Mouse (Mus musculus) hindbrain, embryonic 16.5 days (tissue): ENCODE measurements around the gene Kcnrg. TPM values are rescaled to one million over a fixed set of nuclear protein-coding genes. Genes with fewer than 3 reads are reported as not detected.

Experiments used
- ATAC-seq: fragments of 200-750 bp; cut with Nextera tagmentation; 2 replicates; pipeline ENCODE4 v1.8.0; 2017; ENCODE audit warnings: moderate TSS enrichment, moderate library complexity
- H3K27ac ChIP-seq: fragments of 300-500 bp; sonication (generic); 2 replicates; pipeline ENCODE4 v1.5.1; 2014; ENCODE audit warnings: low read depth, mild to moderate bottlenecking, control low read depth, low read length, moderate library complexity
- H3K27me3 ChIP-seq: fragments of 300-500 bp; sonication (generic); replicated peaks from 2 replicates; pipeline ENCODE4 v1.6.1; 2014; ENCODE audit warnings: low read length; ENCODE audit not compliant: control insufficient read depth, insufficient read depth
- H3K36me3 ChIP-seq: fragments of 300-500 bp; sonication (generic); 2 replicates; pipeline ENCODE4 v1.6.1; 2014; ENCODE audit warnings: mild to moderate bottlenecking, low read length, moderate library complexity, mixed read lengths; ENCODE audit not compliant: control insufficient read depth, insufficient read depth
- H3K4me1 ChIP-seq: fragments of 300-500 bp; sonication (generic); 2 replicates; pipeline ENCODE4 v1.6.1; 2014; ENCODE audit warnings: low read depth, low read length; ENCODE audit not compliant: control insufficient read depth, insufficient read depth
- H3K4me2 ChIP-seq: fragments of 300-500 bp; sonication (generic); 2 replicates; pipeline ENCODE4 v1.6.1; 2014; ENCODE audit warnings: mild to moderate bottlenecking, low read length, control low read depth, moderate library complexity
- H3K4me3 ChIP-seq: fragments of 300-500 bp; sonication (generic); 2 replicates; pipeline ENCODE4 v1.5.1; 2014; ENCODE audit warnings: mild to moderate bottlenecking, low read length, control low read depth, moderate library complexity
- H3K9ac ChIP-seq: fragments of 300-500 bp; sonication (generic); 2 replicates; pipeline ENCODE4 v1.6.1; 2014; ENCODE audit warnings: low read depth, mild to moderate bottlenecking, control low read depth, low read length, moderate library complexity
- H3K9me3 ChIP-seq: fragments of 300-500 bp; sonication (generic); 2 replicates; pipeline ENCODE4 v1.6.1; 2014; ENCODE audit warnings: mild to moderate bottlenecking, low read length, moderate library complexity; ENCODE audit not compliant: control insufficient read depth
- WGBS: fragments of 180-500 bp; shearing (Covaris S2); extraction: QIAGEN DNeasy Blood & Tissue Kit; methylation state at CpG from one replicate; pipeline ENCODE4 v1.1.7; 2014; 5-methylcytosine and 5-hydroxymethylcytosine counted together
- polyA plus RNA-seq: library from polyadenylated mRNA; unstranded; fragments of >200 nt; fragmentation: Nextera tagmentation; extraction: Ambion mirVana; gene quantifications from 2 replicates; pipeline ENCODE4 v1.2.1, GENCODE M21; 2015

Kcnrg gene
- polyA plus RNA-seq, 1 experiment from 2014 or later: 2.6 TPM

DNA sequence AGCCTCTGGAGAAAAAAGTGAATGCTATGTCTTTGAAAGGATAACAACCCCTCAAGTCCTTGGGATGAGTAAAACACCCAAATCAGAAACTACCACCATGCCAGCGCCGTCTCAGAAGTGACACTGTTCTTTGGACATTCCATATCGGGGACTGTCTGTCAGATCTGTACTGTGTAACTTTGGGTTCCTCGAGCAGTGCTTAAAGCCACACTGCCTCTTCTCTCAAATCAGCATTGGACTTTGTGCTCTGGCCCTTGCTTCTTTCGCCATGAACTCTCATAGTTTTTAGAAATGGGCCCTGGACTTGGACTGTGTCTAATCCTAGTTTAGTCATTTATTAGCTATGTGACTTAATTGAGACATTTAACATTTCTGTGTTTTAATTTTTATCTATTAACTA, 4.5 kb downstream of the Kcnrg start:
- Histone ChIP-seq H3K4me2 (no peak overlapping the region), H3K9ac (no peak overlapping the region), H3K27me3 (no peaks in the 10 kb centered on the region), H3K27ac (no peak overlapping the region), H3K36me3 (peaks cover 8% of the 10 kb centered on the region), H3K4me3 (no peak overlapping the region), H3K4me1 (no peaks in the 10 kb centered on the region), H3K9me3 (no peaks in the 10 kb centered on the region; the same call in 1 of the 2 replicates)
- 92% methylated on average over 5 of the region's 5 CpGs for WGBS
- no peak for ATAC-seq

DNA sequence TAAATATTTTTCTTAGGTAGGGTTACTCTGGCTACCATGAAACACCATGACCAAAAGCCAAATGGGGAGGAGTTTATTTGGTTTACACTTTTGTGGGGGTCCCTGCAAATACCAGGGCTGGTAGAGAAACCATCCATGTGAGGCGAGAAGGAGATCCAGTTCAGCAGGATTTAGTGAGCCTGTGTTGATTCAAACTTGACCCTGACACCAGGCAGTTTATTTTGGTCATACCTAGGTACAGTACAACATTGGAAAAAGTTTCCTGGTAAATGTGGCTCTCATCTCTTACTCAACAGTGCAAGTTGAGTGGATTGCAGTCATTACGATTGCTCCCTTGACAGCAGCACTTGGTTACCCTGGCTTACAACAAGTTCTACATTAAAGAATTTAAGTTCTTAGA, 6.1 kb downstream of the Kcnrg start:
- ATAC-seq: no peak
- Histone ChIP-seq H3K9me3 (no peaks in the 10 kb centered on the region; the same call in 1 of the 2 replicates), H3K4me2 (no peak overlapping the region), H3K9ac (no peak overlapping the region), H3K27me3 (no peaks in the 10 kb centered on the region), H3K27ac (no peak overlapping the region), H3K4me3 (no peak overlapping the region), H3K36me3 (peaks cover 5% of the 10 kb centered on the region; the same call in 1 of the 2 replicates), H3K4me1 (no peaks in the 10 kb centered on the region)
- WGBS: 94% methylated on average over 2 of the region's 2 CpGs

DNA sequence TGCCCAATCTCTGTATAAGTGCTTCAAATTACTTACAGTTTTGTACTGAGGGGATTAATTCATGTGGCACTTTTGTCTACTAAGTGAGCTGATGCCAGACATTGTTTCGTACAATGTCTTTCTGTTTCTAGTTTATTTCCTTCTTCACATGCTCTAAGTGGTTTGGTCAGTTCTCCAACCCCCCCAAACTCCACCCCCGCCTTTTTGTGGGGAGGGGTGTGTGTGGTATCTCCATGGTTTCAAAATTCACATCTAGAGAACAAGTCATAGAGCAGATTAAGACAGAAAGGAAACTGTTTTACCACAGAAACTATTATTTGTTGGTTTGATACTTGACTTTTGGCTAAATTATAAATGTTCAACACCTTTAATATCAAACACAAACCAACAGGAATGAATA, 13.1 kb downstream of the Kcnrg start:
- Histone ChIP-seq H3K4me2 (no peak overlapping the region), H3K4me3 (no peak overlapping the region), H3K4me1 (no peaks in the 10 kb centered on the region), H3K36me3 (no peaks in the 10 kb centered on the region; the same call in 1 of the 2 replicates), H3K9ac (no peak overlapping the region), H3K9me3 (no peaks in the 10 kb centered on the region), H3K27me3 (no peaks in the 10 kb centered on the region), H3K27ac (no peak overlapping the region)
- WGBS: 91% methylated on average over 2 of the region's 2 CpGs
- ATAC-seq: no peak

DNA sequence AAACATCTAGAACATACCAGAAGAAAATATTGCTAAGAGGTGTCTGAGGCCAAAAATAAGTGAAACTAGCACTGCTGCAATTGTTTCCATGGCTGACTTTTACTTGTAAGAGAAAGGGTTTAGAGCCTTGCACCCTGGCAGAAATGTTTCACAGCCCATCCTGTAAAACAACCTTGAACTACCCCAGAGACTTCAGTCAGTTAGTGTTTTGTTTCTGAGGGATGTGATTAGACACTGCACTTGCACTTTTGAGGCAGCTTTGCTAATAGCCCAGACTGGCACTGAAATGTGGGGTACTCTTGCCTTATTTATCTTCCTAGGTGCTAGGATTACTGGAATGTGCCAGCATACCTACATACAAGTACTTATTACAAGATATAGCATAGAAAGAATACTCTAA, 28.7 kb downstream of the Kcnrg start:
- Histone ChIP-seq H3K4me2 (no peak overlapping the region), H3K9me3 (no peaks in the 10 kb centered on the region), H3K27me3 (no peaks in the 10 kb centered on the region), H3K9ac (no peak overlapping the region), H3K36me3 (no peaks in the 10 kb centered on the region), H3K4me1 (no peaks in the 10 kb centered on the region), H3K27ac (no peak overlapping the region), H3K4me3 (no peak overlapping the region)
- no peak for ATAC-seq

DNA sequence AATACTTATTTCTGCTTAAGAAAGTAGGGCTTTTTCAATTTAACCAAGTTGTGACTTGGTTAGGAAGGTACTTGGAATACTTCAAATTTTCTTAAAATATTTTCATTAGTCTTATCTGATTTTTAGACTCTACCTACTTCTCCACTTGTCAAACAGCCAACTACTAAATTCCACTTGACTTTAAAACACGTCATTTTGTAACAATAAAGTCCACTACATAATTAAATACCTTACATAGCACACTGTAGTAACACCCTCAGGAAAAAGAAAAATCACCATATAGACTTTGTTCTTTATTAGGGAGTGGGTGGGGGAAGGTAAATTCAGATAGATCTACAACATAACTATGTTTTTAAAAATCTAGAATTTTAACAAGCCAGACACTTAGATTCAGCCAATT, 35.4 kb downstream of the Kcnrg start:
- no peak for ATAC-seq
- Histone ChIP-seq H3K4me2 (no peak overlapping the region), H3K27ac (no peak overlapping the region), H3K9me3 (no peaks in the 10 kb centered on the region), H3K4me1 (no peaks in the 10 kb centered on the region), H3K9ac (no peak overlapping the region), H3K36me3 (no peaks in the 10 kb centered on the region), H3K27me3 (no peaks in the 10 kb centered on the region), H3K4me3 (no peak overlapping the region)
- 70% methylated on average over 1 of the region's 1 CpGs for WGBS

DNA sequence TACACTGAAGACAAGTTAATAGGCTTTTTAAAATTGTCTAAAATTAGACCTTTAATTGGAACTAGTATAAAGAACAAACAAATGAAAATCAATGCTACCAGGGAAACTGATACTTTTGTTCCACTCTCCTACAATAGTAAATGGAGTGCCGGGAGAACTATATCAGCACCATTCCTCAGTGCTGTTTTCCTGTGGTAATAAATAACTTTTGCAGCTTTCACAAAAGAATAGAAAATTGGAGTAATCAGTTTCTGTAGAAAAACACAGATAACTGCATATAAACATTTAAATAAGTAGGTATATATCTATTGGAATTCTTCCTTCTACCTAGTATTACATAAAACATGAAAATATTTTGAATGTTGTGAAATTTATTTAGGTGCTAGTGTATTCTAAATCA, 38.3 kb downstream of the Kcnrg start:
- Histone ChIP-seq H3K9ac (no peak overlapping the region), H3K27ac (no peak overlapping the region), H3K4me2 (no peak overlapping the region), H3K4me1 (no peaks in the 10 kb centered on the region), H3K9me3 (no peaks in the 10 kb centered on the region), H3K36me3 (no peaks in the 10 kb centered on the region), H3K4me3 (no peak overlapping the region), H3K27me3 (no peaks in the 10 kb centered on the region)
- ATAC-seq: no peak
- WGBS: 40% methylated on average over 1 of the region's 1 CpGs

DNA sequence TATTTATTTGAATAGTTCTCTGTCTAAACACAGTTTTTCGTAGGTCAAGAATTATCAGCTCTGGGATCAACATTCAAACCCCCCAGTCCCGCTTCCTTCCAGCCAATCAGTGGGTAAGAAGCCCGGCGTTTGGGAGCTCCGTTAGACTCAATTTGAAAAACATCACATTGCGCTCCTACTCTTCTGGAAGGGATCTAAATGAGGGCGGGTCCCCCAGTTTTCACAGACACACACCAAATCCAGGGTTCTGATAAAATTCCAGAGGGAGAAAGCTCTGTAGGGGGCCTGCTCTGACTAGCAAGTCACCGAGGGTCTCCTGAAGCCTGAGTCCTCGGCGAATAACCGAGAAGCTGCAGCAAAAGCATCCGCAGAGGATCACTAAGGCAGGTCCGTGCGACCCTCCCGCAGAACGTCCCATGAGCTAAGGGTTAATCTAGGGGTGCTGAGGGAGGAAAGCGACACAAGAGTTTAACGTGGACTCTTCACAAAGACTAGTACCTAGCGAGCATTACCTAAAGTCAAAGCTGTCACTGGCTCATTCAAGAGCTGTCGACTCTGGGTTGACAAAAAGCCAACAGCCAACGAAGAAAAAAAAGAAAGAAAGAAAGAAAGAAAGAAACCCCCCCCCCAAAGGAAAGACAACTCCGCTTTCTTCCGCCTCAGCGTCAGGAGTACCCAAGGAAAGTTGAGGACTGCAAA, 40.1 kb downstream of the Kcnrg start:
- no peaks in the 10 kb centered on the region for H3K4me1 ChIP-seq
- ATAC-seq: no peak
- no peaks in the 10 kb centered on the region for H3K27me3 ChIP-seq
- H3K36me3 ChIP-seq: no peaks in the 10 kb centered on the region
- H3K9me3 ChIP-seq: no peaks in the 10 kb centered on the region
- WGBS: 0% methylated on average over 24 of the region's 24 CpGs
- peak overlapping the region; percentile 78 for H3K4me3 ChIP-seq
- peak overlapping the region; percentile 59 for H3K4me2 ChIP-seq
- peak overlapping the region; percentile 80 for H3K27ac ChIP-seq
- H3K9ac ChIP-seq: peak overlapping the region; percentile 78

DNA sequence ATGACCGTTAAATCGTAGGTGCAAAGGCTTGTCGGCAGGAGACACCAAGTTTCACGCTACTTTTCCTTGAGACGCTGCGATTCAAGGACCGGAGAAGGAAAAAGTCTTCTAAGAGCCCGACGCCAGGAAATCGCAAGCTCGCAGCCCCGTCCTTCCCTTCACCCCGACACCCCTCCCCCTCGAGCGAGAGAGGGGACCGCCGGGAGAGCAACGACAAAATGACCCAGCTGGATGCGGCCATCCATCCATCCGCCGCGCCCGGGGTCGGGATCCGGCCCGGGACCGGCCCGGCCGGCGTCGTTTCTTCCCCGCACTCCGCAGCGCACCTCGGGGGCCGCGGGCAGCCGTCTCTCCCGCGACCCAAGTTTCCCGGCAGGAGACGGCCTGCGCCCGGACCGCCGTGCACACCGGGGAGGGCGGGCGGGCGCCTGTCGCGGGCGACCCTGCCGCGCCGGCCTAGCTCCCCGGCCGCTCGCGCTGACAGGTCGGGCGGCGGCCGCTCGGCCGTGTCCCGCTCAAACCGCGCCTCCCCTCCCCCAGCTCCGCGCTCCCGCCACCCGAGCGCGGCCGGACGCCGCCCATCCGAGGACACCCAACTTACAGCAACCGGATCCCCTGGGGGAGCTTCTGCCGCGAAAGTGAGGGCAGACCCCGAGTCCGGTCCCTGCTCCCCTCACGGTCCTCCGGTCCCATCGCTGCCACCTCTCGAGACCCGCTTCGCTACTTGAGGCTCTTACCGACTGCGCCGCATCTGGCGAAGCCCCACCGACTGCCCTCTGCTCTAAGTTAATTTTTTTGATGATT, 40.8 kb downstream of the Kcnrg start:
- Histone ChIP-seq H3K4me3 (peak overlapping the region; percentile 78), H3K4me1 (no peaks in the 10 kb centered on the region), H3K27me3 (no peaks in the 10 kb centered on the region)

DNA sequence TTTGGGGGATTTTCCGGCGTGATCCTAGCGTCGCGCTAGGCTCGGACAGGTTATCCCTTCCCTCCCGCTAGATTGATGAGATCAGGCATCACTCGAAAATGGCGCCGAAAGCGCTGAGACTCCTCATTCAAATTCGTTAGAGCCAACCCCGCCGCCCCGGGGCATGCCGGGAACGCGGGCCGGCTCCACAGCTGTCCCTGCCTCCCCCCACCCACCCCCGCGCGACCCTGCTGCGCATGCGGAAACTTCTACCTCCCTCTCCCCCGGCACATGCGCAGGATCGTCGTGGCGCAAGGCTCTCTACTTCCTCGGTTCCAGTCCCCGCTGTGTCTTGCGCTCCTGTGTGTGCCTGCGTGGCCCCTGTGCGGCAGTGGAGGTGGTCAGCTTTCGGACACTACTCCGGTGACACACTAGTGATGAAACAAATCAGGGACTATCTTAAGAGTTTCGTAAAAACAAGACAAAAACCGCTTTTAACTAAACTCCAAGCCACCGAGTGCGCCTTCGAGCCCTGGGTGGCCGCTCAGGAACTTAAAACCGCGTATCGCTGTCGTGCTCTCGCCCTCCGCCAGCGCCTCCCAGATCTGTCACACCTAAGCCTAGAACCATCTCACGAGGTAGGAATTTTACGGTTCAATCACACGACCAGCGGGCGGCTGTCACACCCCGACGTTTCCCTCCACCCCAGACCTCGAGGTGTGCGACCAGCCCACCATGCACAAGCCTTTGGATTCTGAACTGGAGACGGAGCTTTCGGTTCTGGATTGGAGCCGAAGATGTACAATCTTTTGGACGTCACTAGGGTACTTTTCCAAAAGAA, 41.6 kb downstream of the Kcnrg start:
- no peaks in the 10 kb centered on the region for H3K4me1 ChIP-seq
- peak overlapping the region; percentile 78 for H3K4me3 ChIP-seq
- ATAC-seq: peak; percentile 96
- H3K36me3 ChIP-seq: no peaks in the 10 kb centered on the region
- 3% methylated on average over 62 of the region's 62 CpGs for WGBS
- H3K27me3 ChIP-seq: no peaks in the 10 kb centered on the region
- peak overlapping the region; percentile 80 for H3K27ac ChIP-seq
- H3K4me2 ChIP-seq: peak overlapping the region; percentile 59
- H3K9me3 ChIP-seq: no peaks in the 10 kb centered on the region
- peak overlapping the region; percentile 78 for H3K9ac ChIP-seq

More for the DNA sequence above, 40.8 kb downstream of the Kcnrg start:
- Histone ChIP-seq H3K4me2 (peak overlapping the region; percentile 59), H3K36me3 (no peaks in the 10 kb centered on the region), H3K27ac (peak overlapping the region; percentile 80), H3K9me3 (no peaks in the 10 kb centered on the region), H3K9ac (peak overlapping the region; percentile 78)
- under 1% methylated on average over 65 of the region's 95 CpGs for WGBS
- peak; percentile 70 for ATAC-seq
